Mouse (Mus musculus) gastrocnemius, adult 18-20 months (tissue): ENCODE measurements around the gene Anapc10. TPM values are rescaled to one million over a fixed set of nuclear protein-coding genes. Genes with fewer than 3 reads are reported as not detected.
"Not testable (repeated sequence)": the region's sequence is repeated elsewhere in the genome, so short reads cannot be mapped to it uniquely, and the experiment has no call there.

Source experiments
- DNase-seq: peaks from one replicate; pipeline ENCODE4 v3.0.0; 2021; ENCODE audit warnings: low spot score
- long read RNA-seq, 2 experiments: library from polyadenylated mRNA; stranded (forward); transcript quantifications; one replicate each; pipeline ENCODE4 v2.0.0; 2021
- total RNA-seq, 2 experiments: library from RNA; stranded (reverse); gene quantifications; 2 replicates each; pipeline ENCODE4 v1.2.3; 2021

The Anapc10 gene
- 1 to 10 TPM; 4.0 to 4.5 TPM for total RNA-seq
- long read RNA-seq, experiment 1, partial matches to known transcripts, result 0 of 4 reads
- long read RNA-seq, experiment 1, other reads (novel, unspliced or antisense), result 3 of 4 reads
- long read RNA-seq, experiment 2, partial matches to known transcripts, result 1 of 3 reads
- long read RNA-seq, experiment 2, other reads (novel, unspliced or antisense), result 0 of 3 reads

- peak; percentile 97 for DNase-seq
These were observed at the start of gene Anapc10, which contains the start of gene Abce1 for GRCm38 (mm10) chr8:79711064-79711961. TSS of gene Anapc10 (plus strand) at chr8:79711820. TSS of gene Abce1 (minus strand) at chr8:79711740.

GRCm38 (mm10) chr8:79676461-79676860 lies 35.2 kb upstream of the Anapc10 start:
- no peak for DNase-seq

GRCm38 (mm10) chr8:79679005-79679404 lies 32.6 kb upstream of the Anapc10 start:
- DNase-seq, result no peak

GRCm38 (mm10) chr8:79680083-79680482 lies 31.5 kb upstream of the Anapc10 start:
- DNase-seq, result not testable (repeated sequence)

GRCm38 (mm10) chr8:79680555-79680954 lies 31.1 kb upstream of the Anapc10 start:
- DNase-seq, result peak; percentile 5

GRCm38 (mm10) chr8:79680965-79681364 lies 30.7 kb upstream of the Anapc10 start:
- DNase-seq, result no peak

DNA sequence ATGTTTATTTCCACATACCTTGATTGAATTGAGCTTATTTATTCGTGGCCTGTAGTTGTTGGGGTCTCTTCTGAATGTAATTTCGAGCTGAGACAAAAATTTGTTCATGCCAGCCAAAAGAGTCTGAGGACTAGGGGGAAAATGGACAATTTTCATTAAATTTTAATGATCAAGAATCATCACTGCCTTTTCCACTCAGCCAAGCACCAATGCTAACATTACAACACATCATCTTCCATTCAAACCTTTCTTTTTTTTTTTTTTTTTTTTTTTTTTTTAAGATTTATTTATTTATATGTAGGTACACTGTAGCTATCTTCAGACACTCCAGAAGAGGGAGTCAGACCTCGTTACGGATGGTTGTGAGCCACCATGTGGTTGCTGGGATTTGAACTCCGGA lies 25.7 kb upstream of the Anapc10 start:
- not testable (repeated sequence) for DNase-seq

DNA sequence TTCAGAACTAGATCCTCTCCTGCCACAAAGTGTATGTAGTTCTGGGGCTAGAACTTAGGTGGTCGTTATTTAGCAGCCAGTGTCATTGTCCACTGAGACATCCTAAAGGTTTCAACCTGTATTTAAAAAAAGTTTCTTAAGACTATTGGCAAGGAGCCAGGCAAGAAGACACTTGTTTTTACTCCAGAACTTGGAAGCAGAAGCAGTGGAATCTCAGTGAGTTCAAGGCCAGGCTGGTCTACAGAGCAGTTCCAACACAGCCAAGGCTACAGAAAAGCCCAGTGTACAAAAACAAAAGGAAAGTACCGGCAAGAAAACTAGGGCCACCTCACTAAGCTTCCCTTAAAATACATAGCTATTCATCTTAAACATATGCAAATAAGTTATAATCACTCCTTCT lies 19.1 kb upstream of the Anapc10 start:
- no peak for DNase-seq

GRCm38 (mm10) chr8:79706687-79707086 lies 4.9 kb upstream of the Anapc10 start:
- no peak for DNase-seq

GRCm38 (mm10) chr8:79712676-79713075 lies 1.1 kb downstream of the Anapc10 start:
- no peak for DNase-seq

DNA sequence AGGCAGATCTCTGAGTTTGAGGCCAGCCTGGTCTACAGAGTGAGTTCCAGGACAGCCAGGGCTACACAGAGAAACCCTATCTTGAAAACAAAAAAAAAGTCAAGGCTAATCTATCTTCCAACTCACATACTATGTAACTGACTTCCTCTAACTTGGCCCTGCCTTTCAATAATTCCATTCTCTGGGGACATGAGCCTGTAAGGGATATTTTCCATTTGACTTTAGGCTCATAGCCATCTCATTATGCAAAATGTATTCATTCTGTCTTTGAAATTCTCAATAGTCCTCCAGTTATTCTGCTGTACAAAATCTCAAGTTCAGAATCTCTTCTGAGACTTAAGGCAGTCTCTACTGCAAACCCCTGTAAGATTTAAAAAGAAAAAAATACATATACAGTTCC lies 9.9 kb downstream of the Anapc10 start:
- no peak for DNase-seq

DNA sequence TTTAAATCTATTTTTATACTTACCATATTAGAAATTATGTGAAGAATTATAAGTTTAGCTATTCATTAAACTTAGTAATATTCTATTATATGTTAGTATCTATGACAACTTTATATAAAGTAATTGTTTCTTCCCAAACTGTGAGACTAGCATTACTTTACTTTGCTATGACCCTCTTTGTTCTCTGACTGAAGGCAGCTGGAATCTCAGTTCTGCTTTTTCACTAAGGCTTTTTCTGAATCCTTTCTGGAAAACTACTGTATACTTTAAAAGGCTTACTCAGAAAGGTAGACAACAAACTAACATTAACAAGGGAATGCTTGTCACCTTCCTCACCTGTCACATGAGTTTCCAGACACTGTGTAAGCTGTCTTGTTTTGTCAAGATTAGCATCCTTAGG lies 11.7 kb downstream of the Anapc10 start:
- no peak for DNase-seq

DNA sequence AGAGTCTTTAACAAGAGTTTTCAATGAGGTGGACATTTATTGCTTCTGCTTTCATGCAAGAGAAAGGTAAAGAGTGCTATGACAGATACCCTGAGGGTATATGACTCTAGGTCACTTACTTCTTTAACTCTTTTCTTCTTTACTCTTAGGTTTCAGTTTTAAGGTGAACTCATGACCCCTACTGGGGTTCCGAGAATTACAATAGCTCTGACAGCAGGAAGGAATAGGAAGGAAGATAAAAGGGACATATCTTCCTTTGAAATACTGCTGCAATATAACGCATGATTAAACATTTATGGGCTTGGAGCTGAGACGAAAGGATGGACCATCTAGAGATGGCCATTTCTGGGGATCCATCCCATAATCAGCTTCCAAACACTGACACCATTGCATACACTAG lies 13.0 kb downstream of the Anapc10 start:
- DNase-seq, result no peak

GRCm38 (mm10) chr8:79727900-79728299 lies 16.3 kb downstream of the Anapc10 start:
- DNase-seq, result no peak

DNA sequence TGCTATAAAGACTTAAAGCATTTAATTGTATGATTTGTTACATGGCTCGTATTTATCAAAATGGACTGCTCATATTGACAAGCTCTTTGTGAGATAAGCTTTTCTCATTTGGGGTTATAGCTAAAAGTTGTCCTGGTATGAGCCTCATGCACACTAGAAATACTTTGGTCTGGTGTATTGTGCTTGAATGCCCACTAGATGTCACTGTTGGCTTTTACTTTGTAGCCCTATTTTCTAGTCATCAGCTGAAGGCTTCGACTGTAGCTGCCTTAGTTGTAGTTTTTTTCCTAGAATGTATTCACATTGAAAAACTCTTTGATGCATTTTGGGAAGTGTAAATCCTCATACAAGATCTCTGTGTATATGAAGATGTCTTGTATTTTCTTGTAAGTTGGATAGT lies 22.7 kb downstream of the Anapc10 start:
- DNase-seq, result peak; percentile 38

GRCm38 (mm10) chr8:79748171-79748570 lies 36.6 kb downstream of the Anapc10 start:
- DNase-seq, result no peak

DNA sequence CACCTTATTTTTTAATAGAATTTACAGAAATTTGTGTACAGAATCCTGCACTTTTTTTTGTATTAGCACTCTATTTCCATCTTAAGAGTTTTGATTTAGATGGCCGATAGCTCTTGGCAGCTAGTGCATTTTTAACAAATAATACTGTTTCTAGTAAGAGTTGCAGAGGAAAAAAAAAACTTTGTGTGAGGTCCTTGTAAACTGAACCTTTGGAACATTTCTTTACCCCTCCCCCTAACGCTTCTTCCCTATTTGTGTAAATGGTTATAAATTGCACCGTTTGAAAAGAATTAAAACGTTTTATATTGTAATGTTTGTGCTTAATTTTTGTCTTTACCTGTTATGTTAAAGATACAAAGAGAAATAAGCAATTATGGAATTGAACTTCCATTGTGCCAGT lies 37.0 kb downstream of the Anapc10 start:
- DNase-seq, result no peak

- no peak for DNase-seq
These were observed 38.7 kb downstream of the Anapc10 start for GRCm38 (mm10) chr8:79750305-79750704.

DNA sequence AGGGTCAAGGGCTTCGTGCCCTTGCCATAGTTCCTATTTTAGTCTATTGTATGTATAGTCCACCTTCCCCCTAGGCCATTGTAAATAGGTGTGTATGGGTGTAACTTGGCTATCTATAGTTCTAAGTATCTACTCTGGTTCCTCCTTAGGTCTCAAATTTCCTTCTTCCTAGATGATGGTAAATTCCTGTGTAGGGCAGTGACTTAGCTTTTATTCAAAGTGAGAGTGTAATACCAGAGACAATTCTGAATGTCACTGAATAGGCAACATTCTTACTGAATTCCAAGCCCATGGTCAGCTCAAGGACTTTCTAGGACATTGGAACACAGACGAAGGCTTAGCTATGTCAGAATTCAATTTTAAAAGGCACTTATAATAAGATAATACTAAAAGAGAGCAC lies 83.3 kb downstream of the Anapc10 start:
- not testable (repeated sequence) for DNase-seq

- DNase-seq, result no peak
These were observed 85.1 kb downstream of the Anapc10 start for GRCm38 (mm10) chr8:79796690-79797089.

GRCm38 (mm10) chr8:79804499-79804898 lies 92.9 kb downstream of the Anapc10 start:
- DNase-seq, result no peak

GRCm38 (mm10) chr8:79806971-79807370 lies 95.4 kb downstream of the Anapc10 start:
- DNase-seq, result no peak

- no peak for DNase-seq
These were observed 114.9 kb downstream of the Anapc10 start for GRCm38 (mm10) chr8:79826534-79826933.
